Mouse (Mus musculus) MEL (cell line): ENCODE results near the gene Esyt1. TPM values are rescaled to one million over a fixed set of nuclear protein-coding genes. Genes with fewer than 3 reads are reported as not detected.

Experiments
- DNase-seq: peaks from one replicate; pipeline ENCODE4 v3.0.0; 2011; ENCODE audit warnings: low read depth, low spot score
- H3K27ac ChIP-seq: 2 replicates; pipeline ENCODE4 v1.5.1; 2012; ENCODE audit warnings: low read depth, mild to moderate bottlenecking, control low read depth, low read length, moderate library complexity; ENCODE audit not compliant: control insufficient read depth
- H3K27me3 ChIP-seq, 2 experiments: fragments of 150-350 bp in 1 of 2; sonication (generic) in 1 of 2; 2 replicates each; pipeline ENCODE4 v1.6.1; 2012; ENCODE audit warnings: low read length in 2 of 2, mild to moderate bottlenecking in 2 of 2, improper control_type of control experiment in 1 of 2, moderate library complexity in 1 of 2; ENCODE audit not compliant: insufficient read depth in 2 of 2, control insufficient read depth in 1 of 2
- H3K36me3 ChIP-seq, 2 experiments: 2 replicates each; pipeline ENCODE4 v1.6.1; 2012 to 2014; ENCODE audit warnings: low read length in 2 of 2, improper control_type of control experiment in 1 of 2, inconsistent platforms in 1 of 2, mild to moderate bottlenecking in 1 of 2; ENCODE audit not compliant: insufficient read depth in 2 of 2, control insufficient read depth in 1 of 2
- H3K4me1 ChIP-seq, 2 experiments: fragments of 150-350 bp in 1 of 2; sonication (generic) in 1 of 2; 2 replicates each; pipeline ENCODE4 v1.6.1; 2012; ENCODE audit warnings: low read length in 2 of 2, improper control_type of control experiment in 1 of 2, mild to moderate bottlenecking in 1 of 2; ENCODE audit not compliant: insufficient read depth in 2 of 2, control insufficient read depth in 1 of 2
- H3K4me3 ChIP-seq, 2 experiments: fragments of 150-350 bp in 1 of 2; sonication (generic) in 1 of 2; 2 replicates each; pipeline ENCODE4 v1.5.1; 2012; ENCODE audit warnings: low read depth in 2 of 2, low read length in 2 of 2, mild to moderate bottlenecking in 2 of 2, moderate library complexity in 2 of 2, control low read depth in 1 of 2, improper control_type of control experiment in 1 of 2; ENCODE audit not compliant: control insufficient read depth in 1 of 2, insufficient read depth in 1 of 2
- H3K79me2 ChIP-seq: 2 replicates; pipeline ENCODE4 v1.6.1; 2012; ENCODE audit warnings: mild to moderate bottlenecking, low read length, moderate library complexity; ENCODE audit not compliant: control insufficient read depth, poor library complexity, insufficient read depth
- H3K9ac ChIP-seq: 2 replicates; pipeline ENCODE4 v1.6.1; 2012; ENCODE audit warnings: low read depth, mild to moderate bottlenecking, control low read depth, low read length, moderate library complexity; ENCODE audit not compliant: control insufficient read depth, poor library complexity, severe bottlenecking
- H3K9me3 ChIP-seq: fragments of 150-350 bp; sonication (generic); replicated peaks from 2 replicates; pipeline ENCODE4 v1.6.1; 2012; ENCODE audit warnings: mild to moderate bottlenecking, low read length, improper control_type of control experiment, moderate library complexity; ENCODE audit not compliant: insufficient read depth
- BHLHE40 ChIP-seq: IDR thresholded peaks from 2 replicates; pipeline ENCODE4 v1.6.1; 2012; ENCODE audit warnings: low read depth, mild to moderate bottlenecking, inconsistent platforms, low read length, improper control_type of control experiment, borderline replicate concordance
- CHD1 ChIP-seq: IDR thresholded peaks from 2 replicates; pipeline ENCODE4 v1.6.1; 2012; ENCODE audit warnings: low read depth, mild to moderate bottlenecking, inconsistent platforms, low read length, improper control_type of control experiment
- CHD2 ChIP-seq: IDR thresholded peaks from 2 replicates; pipeline ENCODE4 v1.6.1; 2011; ENCODE audit warnings: low read length, improper control_type of control experiment
- CTCF ChIP-seq, 3 experiments: IDR thresholded peaks in 2 of 3; conservative IDR thresholded peaks in 1 of 3; 2 replicates each; pipeline ENCODE4 v1.5.1; 2011 to 2012; ENCODE audit warnings: low read length in 3 of 3, low read depth in 2 of 3, mild to moderate bottlenecking in 2 of 3, improper control_type of control experiment in 1 of 3, inconsistent platforms in 1 of 3, mixed read lengths in 1 of 3, moderate library complexity in 1 of 3; ENCODE audit not compliant: control insufficient read depth in 1 of 3, insufficient read depth in 1 of 3, poor library complexity in 1 of 3, severe bottlenecking in 1 of 3
- E2F4 ChIP-seq: IDR thresholded peaks from 2 replicates; pipeline ENCODE4 v1.6.1; 2011; ENCODE audit warnings: low read depth, low read length, improper control_type of control experiment, borderline replicate concordance
- ELF1 ChIP-seq: IDR thresholded peaks from 2 replicates; pipeline ENCODE4 v1.6.1; 2014; ENCODE audit warnings: low read depth, mild to moderate bottlenecking, inconsistent platforms, low read length, improper control_type of control experiment, moderate library complexity
- EP300 ChIP-seq, 2 experiments: IDR thresholded peaks; 2 replicates each; pipeline ENCODE4 v1.6.1; 2011; ENCODE audit warnings: improper control_type of control experiment in 2 of 2, low read length in 2 of 2, low read depth in 1 of 2, mild to moderate bottlenecking in 1 of 2
- ETS1 ChIP-seq: IDR thresholded peaks from 2 replicates; pipeline ENCODE4 v1.6.1; 2012; ENCODE audit warnings: low read depth, mild to moderate bottlenecking, inconsistent platforms, low read length, improper control_type of control experiment, moderate library complexity
- GABPA ChIP-seq: IDR thresholded peaks from 2 replicates; pipeline ENCODE4 v1.6.1; 2012; ENCODE audit warnings: low read depth, mild to moderate bottlenecking, inconsistent platforms, low read length, improper control_type of control experiment, moderate library complexity
- GATA1 ChIP-seq: IDR thresholded peaks from 2 replicates; pipeline ENCODE4 v1.6.1; 2011; ENCODE audit warnings: low read depth, low read length, improper control_type of control experiment
- HCFC1 ChIP-seq: IDR thresholded peaks from 2 replicates; pipeline ENCODE4 v1.6.1; 2012; ENCODE audit warnings: low read depth, mild to moderate bottlenecking, inconsistent platforms, low read length, improper control_type of control experiment, moderate library complexity
- KAT2A ChIP-seq: conservative IDR thresholded peaks from 2 replicates; pipeline ENCODE4 v1.6.1; 2012; ENCODE audit warnings: low read depth, low read length, improper control_type of control experiment, inconsistent platforms
- MAFK ChIP-seq: IDR thresholded peaks from 2 replicates; pipeline ENCODE4 v1.6.1; 2011; ENCODE audit warnings: low read depth, mild to moderate bottlenecking, low read length, improper control_type of control experiment, borderline replicate concordance
- MAZ ChIP-seq: IDR thresholded peaks from 2 replicates; pipeline ENCODE4 v1.6.1; 2012; ENCODE audit warnings: low read depth, mild to moderate bottlenecking, inconsistent platforms, low read length, improper control_type of control experiment
- MXI1 ChIP-seq: IDR thresholded peaks from 2 replicates; pipeline ENCODE4 v1.6.1; 2011; ENCODE audit warnings: mild to moderate bottlenecking, low read depth, low read length, improper control_type of control experiment
- MYB ChIP-seq: IDR thresholded peaks from 2 replicates; pipeline ENCODE4 v1.6.1; 2011; ENCODE audit warnings: mild to moderate bottlenecking, low read depth, low read length, improper control_type of control experiment
- MYC ChIP-seq: IDR thresholded peaks from 2 replicates; pipeline ENCODE4 v1.6.1; 2011; ENCODE audit warnings: low read depth, mild to moderate bottlenecking, low read length, improper control_type of control experiment, moderate library complexity
- NRF1 ChIP-seq: IDR thresholded peaks from 2 replicates; pipeline ENCODE4 v1.6.1; 2014; ENCODE audit warnings: low read depth, mild to moderate bottlenecking, inconsistent platforms, low read length, improper control_type of control experiment, moderate library complexity; ENCODE audit not compliant: poor library complexity, insufficient read depth, severe bottlenecking
- POLR2A ChIP-seq, 2 experiments: IDR thresholded peaks; 2 replicates each; pipeline ENCODE4 v1.6.1; 2011 to 2012; ENCODE audit warnings: low read length in 2 of 2, mild to moderate bottlenecking in 2 of 2, control low read depth in 1 of 2, improper control_type of control experiment in 1 of 2, low read depth in 1 of 2, moderate library complexity in 1 of 2; ENCODE audit not compliant: control insufficient read depth in 1 of 2, insufficient read depth in 1 of 2, poor library complexity in 1 of 2
- POLR2AphosphoS2 ChIP-seq: IDR thresholded peaks from 2 replicates; pipeline ENCODE4 v1.6.1; 2011; ENCODE audit warnings: low read length, improper control_type of control experiment
- POLR2AphosphoS5 ChIP-seq: IDR thresholded peaks from 2 replicates; pipeline ENCODE4 v1.6.1; 2012; ENCODE audit warnings: low read depth, borderline replicate concordance, mild to moderate bottlenecking, inconsistent platforms, low read length, moderate library complexity, mixed read lengths
- RAD21 ChIP-seq: IDR thresholded peaks from 2 replicates; pipeline ENCODE4 v1.6.1; 2011; ENCODE audit warnings: mild to moderate bottlenecking, low read depth, low read length, improper control_type of control experiment
- RCOR1 ChIP-seq: IDR thresholded peaks from 2 replicates; pipeline ENCODE4 v1.6.1; 2012; ENCODE audit warnings: low read depth, mild to moderate bottlenecking, inconsistent platforms, low read length, improper control_type of control experiment
- SIN3A ChIP-seq: IDR thresholded peaks from 2 replicates; pipeline ENCODE4 v1.6.1; 2012; ENCODE audit warnings: low read length, improper control_type of control experiment, inconsistent platforms
- TAL1 ChIP-seq: IDR thresholded peaks from 2 replicates; pipeline ENCODE4 v1.6.1; 2012; ENCODE audit warnings: mild to moderate bottlenecking, inconsistent platforms, low read length, moderate library complexity, mixed read lengths
- TBP ChIP-seq: IDR thresholded peaks from 2 replicates; pipeline ENCODE4 v1.8.0; 2011; ENCODE audit warnings: low read depth, low read length, improper control_type of control experiment
- TCF12 ChIP-seq: IDR thresholded peaks from 2 replicates; pipeline ENCODE4 v1.6.1; 2014; ENCODE audit warnings: low read depth, mild to moderate bottlenecking, inconsistent platforms, low read length, improper control_type of control experiment, moderate library complexity
- UBTF ChIP-seq: IDR thresholded peaks from 2 replicates; pipeline ENCODE4 v1.6.1; 2012; ENCODE audit warnings: low read depth, mild to moderate bottlenecking, inconsistent platforms, low read length, improper control_type of control experiment, moderate library complexity, borderline replicate concordance; ENCODE audit not compliant: insufficient read depth
- ZC3H11A ChIP-seq: IDR thresholded peaks from 2 replicates; pipeline ENCODE4 v1.6.1; 2012; ENCODE audit warnings: low read depth, mild to moderate bottlenecking, inconsistent platforms, low read length, improper control_type of control experiment
- ZMIZ1 ChIP-seq: IDR thresholded peaks from 2 replicates; pipeline ENCODE4 v1.6.1; 2012; ENCODE audit warnings: low read depth, mild to moderate bottlenecking, inconsistent platforms, low read length, improper control_type of control experiment, moderate library complexity
- ZNF384 ChIP-seq: IDR thresholded peaks from 2 replicates; pipeline ENCODE4 v1.6.1; 2012; ENCODE audit warnings: low read depth, mild to moderate bottlenecking, inconsistent platforms, low read length, improper control_type of control experiment
- polyA plus RNA-seq, 2 experiments: library from polyadenylated mRNA; stranded (reverse) in 1 of 2; unstranded in 1 of 2; fragments of >175 nt in 1 of 2; fragments of >200 nt in 1 of 2; gene quantifications; 2 replicates each; pipeline versions ENCODE4 v1.2.1 to v1.2.4; 2012; ENCODE audit warnings: low replicate concordance in 2 of 2, low read depth in 1 of 2; ENCODE audit not compliant: insufficient read length in 2 of 2, insufficient read depth in 1 of 2, missing spikeins in 1 of 2
- total RNA-seq: library from RNA; depleted of rRNA; stranded (reverse); fragments of 300-350 nt; gene quantifications from 2 replicates; pipeline ENCODE4 v1.2.3, GENCODE M21; 2012

Esyt1 gene
- total and polyA plus RNA-seq, 3 experiments: 35.1 to 57.0 (median 53.4) TPM

DNA sequence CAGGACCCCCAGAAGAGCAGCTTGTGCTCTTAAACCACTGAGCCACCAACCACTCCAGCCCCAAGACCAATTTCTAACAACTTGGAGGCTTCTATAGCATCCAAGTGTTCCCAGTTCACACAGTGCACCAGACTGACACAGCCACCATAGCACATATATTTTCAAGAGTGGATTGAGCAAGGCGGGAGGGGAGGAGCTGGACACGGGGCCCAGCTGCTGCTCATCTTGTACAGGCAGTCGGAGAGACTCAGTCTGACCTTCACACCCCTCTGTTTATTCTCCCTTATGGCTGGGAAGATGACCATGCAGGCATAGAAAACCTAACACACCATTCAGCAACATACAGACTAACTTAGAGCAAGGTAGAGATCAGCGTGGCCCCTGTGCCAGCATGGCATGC lies 15.8 kb downstream of the Esyt1 start:
- Histone ChIP-seq H3K79me2 (no peaks in the 10 kb centered on the region), H3K4me1 (peaks cover 4 to 9% of the 10 kb centered on the region in 2 experiments), H3K9me3 (no peaks in the 10 kb centered on the region), H3K27ac (no peak overlapping the region), H3K27me3 (no peaks in the 10 kb centered on the region), H3K4me3 (no peak overlapping the region), H3K9ac (no peak overlapping the region), H3K36me3 (peaks cover 0 to 8% of the 10 kb centered on the region in 2 experiments; a peak in 2 of 4 replicates)
- DNase-seq: no peak
- no peak for TF ChIP-seq KAT2A
- TF ChIP-seq GABPA: no peak
- no peak for TF ChIP-seq MAFK
- no peak for TF ChIP-seq EP300 (IDR thresholded peaks at IDR 0.05; ENCODE audit: low read depth in 1 of 2, low read length in 2 of 2)
- no peak for TF ChIP-seq MXI1
- no peak for TF ChIP-seq GATA1
- TF ChIP-seq MYC: no peak
- no peak for TF ChIP-seq RAD21
- no peak for TF ChIP-seq MYB
- no peak for TF ChIP-seq CTCF (IDR thresholded peaks at IDR 0.05 in 2 of 3, conservative IDR thresholded peaks at IDR 0.05 in 1 of 3; ENCODE audit: control insufficient read depth in 1 of 3, insufficient read depth in 1 of 3, low read depth in 2 of 3, low read length in 3 of 3, poor library complexity in 1 of 3, severe bottlenecking in 1 of 3)
- no peak for TF ChIP-seq HCFC1
- TF ChIP-seq POLR2AphosphoS5: no peak
- no peak for TF ChIP-seq BHLHE40
- no peak for TF ChIP-seq RCOR1
- TF ChIP-seq CHD1: no peak
- no peak for TF ChIP-seq ZNF384
- TF ChIP-seq TBP: no peak
- TF ChIP-seq POLR2AphosphoS2: no peak
- TF ChIP-seq UBTF: no peak
- TF ChIP-seq SIN3A: no peak
- TF ChIP-seq, all 39 proteins: peak for 0

DNA sequence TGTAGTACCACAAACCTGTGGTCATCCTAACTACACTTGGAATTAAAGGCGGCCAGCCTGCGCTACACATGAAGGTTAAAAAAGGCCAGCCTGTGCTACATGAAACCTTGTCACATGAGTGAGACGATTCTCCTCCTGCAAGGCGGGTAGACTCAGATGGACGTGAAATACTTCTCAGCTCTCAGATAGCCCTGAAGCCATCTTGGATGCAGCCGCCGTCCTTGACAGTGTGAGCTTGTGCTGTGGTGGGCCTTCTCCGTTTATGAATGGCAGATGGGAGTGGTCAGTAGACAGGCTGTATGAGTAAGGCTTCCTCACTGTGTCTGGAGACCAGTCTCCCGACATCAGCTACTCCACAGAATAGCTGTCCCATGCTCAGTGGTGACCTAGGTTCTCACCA lies 16.5 kb downstream of the Esyt1 start:
- Histone ChIP-seq H3K9ac (no peak overlapping the region), H3K9me3 (no peaks in the 10 kb centered on the region), H3K27me3 (no peaks in the 10 kb centered on the region), H3K4me3 (no peak overlapping the region), H3K4me1 (peaks cover 8 to 15% of the 10 kb centered on the region in 2 experiments)
- TF ChIP-seq MAFK (no peak), POLR2A (IDR thresholded peaks at IDR 0.05; ENCODE audit: control insufficient read depth in 1 of 2, insufficient read depth in 1 of 2, low read depth in 1 of 2, low read length in 2 of 2, poor library complexity in 1 of 2) (no peak), TBP (no peak), ZC3H11A (no peak), GATA1 (no peak), EP300 (IDR thresholded peaks at IDR 0.05; ENCODE audit: low read depth in 1 of 2, low read length in 2 of 2) (no peak), E2F4 (no peak), TCF12 (no peak), MXI1 (no peak), ELF1 (no peak), RCOR1 (no peak), MAZ (no peak), ETS1 (no peak), ZMIZ1 (no peak), NRF1 (no peak), CHD2 (no peak), TAL1 (no peak)
- TF ChIP-seq, all 39 proteins: peak for 0
- no peaks in the 10 kb centered on the region for H3K79me2 ChIP-seq
- peaks cover 0 to 12% of the 10 kb centered on the region in 2 experiments; a peak in 2 of 4 replicates for H3K36me3 ChIP-seq
- DNase-seq: no peak
- H3K27ac ChIP-seq: no peak overlapping the region
